Mouse (Mus musculus): ENCODE measurements around the gene Cyb5rl. TPM values are rescaled to one million over a fixed set of nuclear protein-coding genes. Genes with fewer than 3 reads are reported as not detected.
"Not testable (repeated sequence)": the region's sequence is repeated elsewhere in the genome, so short reads cannot be mapped to it uniquely, and the experiment has no call there.

Gene Cyb5rl
- total RNA-seq, 1 experiment from 2014 or later = 29.8 TPM

- no peak for DNase-seq
Measured at GRCm38 (mm10) chr4:107063214-107063613, 3.6 kb upstream of the Cyb5rl start.

DNA sequence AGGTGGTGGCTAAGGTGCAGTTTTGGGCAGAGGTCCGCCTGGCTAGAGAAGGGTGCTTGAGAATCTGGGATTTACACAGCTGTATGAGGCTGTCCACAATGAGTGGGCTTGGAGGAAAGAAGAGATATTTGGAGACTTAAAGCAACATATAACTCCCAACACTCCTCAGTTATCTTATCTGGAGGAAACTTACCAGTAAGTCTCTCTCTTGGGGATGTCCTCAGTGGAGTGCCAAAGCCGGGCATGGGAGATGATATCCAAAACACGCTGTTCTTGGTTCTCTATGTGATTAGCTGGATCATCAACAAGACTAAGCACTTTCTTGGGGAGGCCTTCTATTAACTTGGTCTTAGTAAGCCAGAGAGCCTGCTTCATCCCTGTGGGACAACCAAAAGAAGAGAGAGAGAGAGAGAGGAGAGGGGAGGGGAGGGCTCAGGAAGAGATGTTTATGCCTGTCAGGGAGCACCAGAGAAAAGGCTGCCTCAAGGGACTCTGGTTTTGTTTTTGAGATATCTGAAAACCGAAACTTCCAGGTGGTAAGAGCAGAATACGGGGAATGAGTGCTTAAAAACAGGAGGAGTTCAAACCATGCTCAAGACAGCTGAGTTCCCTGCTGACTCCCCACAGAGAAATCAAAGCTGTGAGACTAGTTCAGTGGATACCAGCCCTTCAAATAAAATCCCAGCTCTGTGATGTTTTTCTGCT lies 2.2 kb upstream of the Cyb5rl start:
- no peak for DNase-seq

GRCm38 (mm10) chr4:107067151-107067840 lies 508 bp downstream of the Cyb5rl start:
- peak; percentile 53 for DNase-seq

DNA sequence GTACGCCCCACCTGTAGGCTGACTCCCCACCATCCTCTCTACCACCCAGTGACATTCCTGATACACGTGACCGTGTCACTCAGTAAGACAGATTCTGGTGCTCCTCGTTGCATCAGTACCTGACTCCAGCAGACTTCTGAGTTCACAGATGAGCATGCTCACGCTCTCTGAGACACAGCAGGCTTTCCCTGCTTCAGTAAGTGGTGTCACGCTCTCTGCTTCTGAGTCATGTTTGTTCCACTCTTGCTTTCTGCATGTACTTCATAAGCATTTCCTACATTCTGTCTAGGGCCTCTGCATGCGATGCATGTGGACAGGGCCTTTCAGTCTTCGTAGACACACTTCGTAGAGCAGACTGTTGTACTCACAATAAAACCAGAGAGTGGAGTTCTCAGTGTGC lies 5.6 kb downstream of the Cyb5rl start:
- DNase-seq = no peak

GRCm38 (mm10) chr4:107075456-107075855 lies 8.7 kb downstream of the Cyb5rl start:
- DNase-seq = no peak

DNA sequence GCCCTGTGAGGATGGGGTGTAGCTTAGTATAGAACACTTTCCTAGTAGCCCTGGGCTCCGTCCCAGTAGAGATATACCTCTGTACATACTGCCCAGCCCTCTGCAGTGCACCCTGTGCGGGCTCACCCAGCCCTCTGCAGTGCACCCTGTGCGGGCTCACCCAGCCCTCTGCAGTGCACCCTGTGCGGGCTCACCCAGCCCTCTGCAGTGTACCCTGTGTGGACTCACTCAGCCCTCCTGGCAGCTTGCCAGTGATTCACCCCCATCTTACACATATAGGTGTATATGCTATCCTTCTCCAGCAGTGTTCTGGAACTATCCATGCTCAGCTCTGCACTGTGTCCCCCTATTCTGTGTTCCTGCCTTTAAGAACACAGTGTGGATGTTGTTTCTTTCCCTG lies 12.1 kb downstream of the Cyb5rl start:
- no peak for DNase-seq

DNA sequence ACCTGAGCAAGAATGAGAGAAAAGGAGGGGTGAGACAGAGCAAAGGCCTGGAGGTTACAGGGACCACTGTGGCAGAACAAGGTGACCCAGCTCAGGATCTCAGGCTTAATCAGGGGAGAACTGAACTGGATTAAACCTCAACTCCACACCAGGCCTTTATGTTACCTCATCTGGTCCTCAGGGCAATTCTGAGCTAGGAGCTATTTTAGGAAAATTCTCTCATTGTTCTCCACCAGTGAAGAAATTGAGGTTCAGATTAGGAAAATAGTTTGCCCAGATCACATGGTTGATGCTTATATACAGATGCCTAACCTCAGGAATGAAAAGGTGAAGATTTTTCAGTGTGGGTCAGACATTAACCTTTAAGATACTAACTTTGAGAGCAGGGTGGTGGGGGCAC lies 12.9 kb downstream of the Cyb5rl start:
- DNase-seq = no peak

- no peak for DNase-seq
Measured at GRCm38 (mm10) chr4:107082185-107082584, 15.4 kb downstream of the Cyb5rl start.

- DNase-seq = no peak
Measured at GRCm38 (mm10) chr4:107083126-107083525, 16.3 kb downstream of the Cyb5rl start.

DNA sequence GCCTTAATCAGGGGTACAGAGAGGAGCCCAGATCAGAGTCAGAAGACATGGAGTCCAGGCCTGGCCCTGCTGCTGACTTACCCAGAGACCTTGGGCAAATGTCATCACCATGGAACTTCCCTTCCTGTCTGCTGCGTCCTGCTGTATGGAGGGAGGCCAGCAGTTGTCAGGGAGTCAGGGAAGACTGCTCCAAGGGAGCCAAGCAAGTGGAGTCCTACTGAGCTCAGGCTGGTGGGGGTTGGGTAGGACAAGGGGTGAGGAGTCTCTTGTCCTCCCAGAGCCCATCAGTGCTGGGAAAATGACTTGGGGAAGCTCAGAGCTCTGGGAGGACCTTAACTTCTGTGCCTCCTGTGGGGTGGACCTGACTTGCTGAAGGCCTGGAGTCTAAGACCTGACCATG lies 17.6 kb downstream of the Cyb5rl start:
- peak; percentile 53 for DNase-seq

DNA sequence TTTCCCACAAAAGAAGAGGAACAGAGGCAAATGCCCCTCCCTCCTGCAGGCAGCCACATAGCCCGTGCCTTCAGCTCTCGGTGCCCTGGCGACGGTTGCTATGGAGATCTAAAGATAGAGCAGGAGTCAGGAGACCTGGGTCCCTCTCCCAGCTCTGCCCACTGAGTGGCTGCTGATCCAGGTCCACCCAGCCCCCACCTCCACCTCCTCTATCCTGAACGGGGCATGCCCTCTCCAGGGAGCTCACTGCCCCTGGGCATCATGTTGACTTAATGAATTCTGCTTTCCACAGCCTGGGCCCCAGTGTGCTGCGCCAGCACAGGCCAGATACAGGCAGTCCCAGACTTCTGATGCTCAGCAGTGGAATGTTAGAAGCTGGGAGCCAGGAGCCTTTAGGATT lies 18.1 kb downstream of the Cyb5rl start:
- DNase-seq = peak; percentile 59

GRCm38 (mm10) chr4:107091696-107092095 lies 24.9 kb downstream of the Cyb5rl start:
- peak; percentile 72 for DNase-seq

GRCm38 (mm10) chr4:107094484-107095187 lies 27.8 kb downstream of the Cyb5rl start:
- DNase-seq = no peak

DNA sequence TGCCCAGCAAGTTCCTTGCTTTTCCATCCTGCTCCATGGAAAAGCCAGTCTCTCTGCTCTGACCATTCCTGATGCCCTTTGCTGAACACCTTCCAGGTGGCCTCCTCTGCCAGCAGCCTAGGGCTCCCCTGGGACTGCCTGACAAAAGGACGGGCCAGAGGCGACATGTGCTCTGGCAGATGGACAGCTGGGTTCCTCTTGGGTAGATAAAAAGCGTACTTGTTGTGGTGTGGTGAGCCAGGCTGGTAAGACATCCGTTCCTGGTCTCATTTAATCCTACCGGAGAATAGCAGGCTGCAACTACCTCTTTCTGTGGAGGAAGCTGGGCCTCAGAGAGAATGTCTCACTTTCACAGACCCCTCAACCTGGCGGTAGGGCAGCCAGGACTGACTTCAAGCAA lies 29.3 kb downstream of the Cyb5rl start:
- DNase-seq = no peak

DNA sequence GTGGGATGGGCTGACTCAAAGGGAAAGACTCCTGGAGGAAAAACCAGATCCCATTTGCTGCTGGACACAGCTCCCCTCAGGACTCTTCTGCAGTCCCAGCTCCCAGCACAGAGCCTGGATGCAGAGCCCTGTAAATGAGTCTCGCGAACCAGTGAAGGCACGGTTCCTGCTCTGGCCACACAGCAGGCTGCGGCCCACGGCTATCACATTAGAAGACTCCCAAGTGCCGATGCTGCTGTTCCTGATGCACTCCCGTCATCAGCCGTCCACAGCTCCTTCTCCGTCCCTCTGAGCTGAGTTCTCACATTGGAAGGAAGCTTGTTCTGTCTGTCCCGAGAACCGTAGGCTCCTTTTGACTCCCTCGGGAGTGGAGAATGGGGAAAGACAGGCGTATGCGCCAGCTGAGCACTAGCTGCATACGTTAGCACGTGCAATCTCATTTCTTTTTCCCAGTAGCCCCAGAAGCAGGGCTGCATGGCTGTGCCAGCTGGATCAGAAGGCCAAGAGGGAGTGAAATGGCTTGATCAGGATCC lies 30.1 kb downstream of the Cyb5rl start, which contains the start of gene Cdcp2:
Gene Cdcp2, plus strand, starts transcription at position 51 of the 533 bp plus-strand sequence.
- no peak for DNase-seq

DNA sequence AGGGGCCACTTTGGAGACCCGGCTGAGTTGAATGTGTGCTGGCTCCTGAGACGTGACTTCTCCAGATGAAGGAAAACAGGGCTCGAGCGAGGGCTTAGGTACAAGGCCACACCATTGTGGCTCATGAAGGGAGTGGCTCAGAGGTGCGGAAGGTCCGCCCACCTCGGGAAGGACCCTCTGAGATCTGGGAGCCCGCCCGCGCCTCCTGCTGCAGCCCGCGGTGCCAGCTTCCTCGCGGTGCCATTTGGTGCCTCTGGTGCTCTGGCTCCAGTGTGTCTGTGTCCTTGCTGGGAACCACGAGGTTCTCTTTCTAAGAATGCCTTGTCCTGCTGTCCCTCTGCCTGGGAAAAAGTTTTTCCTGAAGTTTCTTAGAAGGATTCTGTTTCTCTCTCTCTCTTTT lies 31.1 kb downstream of the Cyb5rl start:
- DNase-seq = no peak

DNA sequence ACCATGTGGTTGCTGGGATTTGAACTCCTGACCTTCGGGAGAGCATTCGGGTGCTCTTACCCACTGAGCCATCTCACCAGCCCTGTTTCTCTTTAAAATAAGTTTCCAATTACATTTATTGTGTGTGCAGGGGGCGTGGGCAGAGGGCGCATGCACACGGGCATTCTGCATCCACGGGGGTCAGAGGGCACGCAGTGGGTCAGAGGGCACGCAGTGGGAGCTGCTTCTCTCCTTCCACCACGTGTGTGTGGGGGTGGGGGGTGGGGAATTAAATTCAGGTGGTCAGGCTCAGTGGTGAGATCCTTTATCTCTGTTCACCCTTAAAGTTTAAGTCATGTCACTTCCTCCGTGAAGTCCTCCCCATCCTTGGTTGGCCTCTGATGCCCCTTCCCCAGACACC lies 31.6 kb downstream of the Cyb5rl start:
- no peak for DNase-seq

- DNase-seq = no peak
Measured at GRCm38 (mm10) chr4:107098791-107099525, 32.2 kb downstream of the Cyb5rl start.

DNA sequence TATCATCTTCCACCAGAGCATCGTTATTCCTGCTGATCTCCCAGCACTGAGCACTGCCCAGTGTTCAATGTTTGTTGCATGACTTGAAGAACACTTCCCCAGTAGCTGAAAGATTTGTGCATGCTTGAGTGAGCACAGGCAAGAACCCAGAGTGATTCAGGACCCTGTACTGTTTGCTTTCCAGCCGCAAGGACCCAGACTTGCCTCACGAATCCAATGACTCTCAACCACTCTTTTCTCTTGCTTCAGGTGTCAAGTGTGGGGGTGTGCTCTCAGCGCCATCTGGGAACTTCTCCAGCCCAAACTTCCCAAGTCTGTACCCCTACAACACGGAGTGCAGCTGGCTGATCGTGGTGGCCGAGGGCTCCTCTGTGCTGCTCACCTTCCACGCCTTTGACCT lies 35.4 kb downstream of the Cyb5rl start:
- DNase-seq = no peak

GRCm38 (mm10) chr4:107106777-107107176 lies 40.0 kb downstream of the Cyb5rl start:
- no peak for DNase-seq

- peak; percentile 35 for DNase-seq
Measured at GRCm38 (mm10) chr4:107108291-107108731, 41.5 kb downstream of the Cyb5rl start.

DNA sequence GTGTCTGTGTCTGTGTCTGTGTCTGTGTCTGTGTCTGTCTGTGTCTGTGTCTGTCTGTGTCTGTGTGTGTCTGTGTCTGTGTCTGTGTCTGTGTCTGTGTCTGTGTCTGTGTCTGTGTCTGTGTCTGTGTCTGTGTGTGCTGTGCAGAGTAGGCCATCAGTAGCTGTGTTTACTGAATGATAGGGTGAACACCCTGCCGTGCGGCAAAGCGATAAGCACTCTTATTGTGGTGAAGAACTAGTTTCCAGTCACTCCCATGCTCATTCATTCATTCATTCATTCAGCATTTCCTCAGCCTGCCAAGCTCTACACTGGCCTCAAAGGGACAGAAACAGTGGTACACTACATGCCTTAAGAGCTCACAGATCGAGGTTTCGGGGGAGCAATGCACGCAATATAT lies 42.4 kb downstream of the Cyb5rl start:
- not testable (repeated sequence) for DNase-seq
